Mouse (Mus musculus): ENCODE measurements around the gene Rer1. TPM values are rescaled to one million over a fixed set of nuclear protein-coding genes. Genes with fewer than 3 reads are reported as not detected.

Gene Rer1
- total and polyA plus RNA-seq, 2 experiments from 2014 or later, result 116 to 126 TPM

- TF ChIP-seq EP300 (IDR thresholded peaks at IDR 0.05; ENCODE audit: low read depth) (no peak), CTCF (IDR thresholded peaks at IDR 0.05; ENCODE audit: low read depth) (no peak)
- H3K9ac ChIP-seq (replicated peaks; ENCODE audit: low read depth, low read length), result no peak overlapping the region
- H3K9me3 ChIP-seq (replicated peaks; ENCODE audit: control insufficient read depth, low read length), result no peaks in the 10 kb centered on the region
- WGBS, result 63% methylated on average over 5 of the region's 5 CpGs
- no peaks in the 10 kb centered on the region for H3K36me3 ChIP-seq (replicated peaks; ENCODE audit: control insufficient read depth, insufficient read depth, low read length)
- ATAC-seq (ENCODE audit: insufficient read depth, low read depth), result no peak
- peaks cover 11% of the 10 kb centered on the region for H3K4me1 ChIP-seq (ENCODE audit: control insufficient read depth, insufficient read depth)
- no peaks in the 10 kb centered on the region for H3K27me3 ChIP-seq (ENCODE audit: control insufficient read depth, insufficient read depth, low read length)
- H3K27ac ChIP-seq (ENCODE audit: low read depth), result no peak overlapping the region
- H3K4me3 ChIP-seq (ENCODE audit: low read depth, low read length), result no peak overlapping the region
- no peak for DNase-seq (ENCODE audit: low spot score)
- H3K4me2 ChIP-seq (ENCODE audit: low read depth, low read length), result no peak overlapping the region
These were observed 34.4 kb upstream of the Rer1 start for GRCm38 (mm10) chr4:155120583-155120982.

GRCm38 (mm10) chr4:155120038-155120437, 33.9 kb upstream of the Rer1 start:
- Histone ChIP-seq H3K27me3 (ENCODE audit: control insufficient read depth, insufficient read depth, low read length) (no peaks in the 10 kb centered on the region), H3K27ac (ENCODE audit: low read depth) (no peak overlapping the region), H3K4me1 (ENCODE audit: control insufficient read depth, insufficient read depth) (peaks cover 11% of the 10 kb centered on the region), H3K9me3 (replicated peaks; ENCODE audit: control insufficient read depth, low read length) (no peaks in the 10 kb centered on the region), H3K9ac (replicated peaks; ENCODE audit: low read depth, low read length) (no peak overlapping the region), H3K4me2 (ENCODE audit: low read depth, low read length) (no peak overlapping the region), H3K36me3 (replicated peaks; ENCODE audit: control insufficient read depth, insufficient read depth, low read length) (no peaks in the 10 kb centered on the region), H3K4me3 (ENCODE audit: low read depth, low read length) (no peak overlapping the region)
- no peak for ATAC-seq (ENCODE audit: insufficient read depth, low read depth)
- DNase-seq (ENCODE audit: low spot score), result no peak
- TF ChIP-seq CTCF (IDR thresholded peaks at IDR 0.05; ENCODE audit: low read depth) (no peak), EP300 (IDR thresholded peaks at IDR 0.05; ENCODE audit: low read depth) (no peak)
- WGBS, result 82% methylated on average over 7 of the region's 7 CpGs

- ATAC-seq (ENCODE audit: insufficient read depth, low read depth), result no peak
- Histone ChIP-seq H3K4me2 (ENCODE audit: low read depth, low read length) (no peak overlapping the region), H3K4me1 (ENCODE audit: control insufficient read depth, insufficient read depth) (peaks cover 11% of the 10 kb centered on the region), H3K27me3 (ENCODE audit: control insufficient read depth, insufficient read depth, low read length) (no peaks in the 10 kb centered on the region), H3K27ac (ENCODE audit: low read depth) (no peak overlapping the region), H3K9me3 (replicated peaks; ENCODE audit: control insufficient read depth, low read length) (no peaks in the 10 kb centered on the region), H3K36me3 (replicated peaks; ENCODE audit: control insufficient read depth, insufficient read depth, low read length) (no peaks in the 10 kb centered on the region), H3K4me3 (ENCODE audit: low read depth, low read length) (no peak overlapping the region), H3K9ac (replicated peaks; ENCODE audit: low read depth, low read length) (no peak overlapping the region)
- WGBS, result 95% methylated on average over 10 of the region's 10 CpGs
- DNase-seq (ENCODE audit: low spot score), result no peak
- TF ChIP-seq EP300 (IDR thresholded peaks at IDR 0.05; ENCODE audit: low read depth) (no peak), CTCF (IDR thresholded peaks at IDR 0.05; ENCODE audit: low read depth) (no peak)
These were observed 32.1 kb upstream of the Rer1 start for GRCm38 (mm10) chr4:155118278-155118677.

- Histone ChIP-seq H3K9me3 (replicated peaks; ENCODE audit: control insufficient read depth, low read length) (no peaks in the 10 kb centered on the region), H3K27ac (ENCODE audit: low read depth) (no peak overlapping the region), H3K27me3 (ENCODE audit: control insufficient read depth, insufficient read depth, low read length) (no peaks in the 10 kb centered on the region), H3K36me3 (replicated peaks; ENCODE audit: control insufficient read depth, insufficient read depth, low read length) (no peaks in the 10 kb centered on the region), H3K9ac (replicated peaks; ENCODE audit: low read depth, low read length) (no peak overlapping the region), H3K4me3 (ENCODE audit: low read depth, low read length) (no peak overlapping the region), H3K4me2 (ENCODE audit: low read depth, low read length) (no peak overlapping the region), H3K4me1 (ENCODE audit: control insufficient read depth, insufficient read depth) (peaks cover 5% of the 10 kb centered on the region)
- ATAC-seq (ENCODE audit: insufficient read depth, low read depth), result no peak
- no peak for DNase-seq (ENCODE audit: low spot score)
- TF ChIP-seq EP300 (IDR thresholded peaks at IDR 0.05; ENCODE audit: low read depth) (no peak), CTCF (IDR thresholded peaks at IDR 0.05; ENCODE audit: low read depth) (no peak)
- WGBS, result 75% methylated on average over 6 of the region's 6 CpGs
These were observed 31.3 kb upstream of the Rer1 start for GRCm38 (mm10) chr4:155117396-155117978.

GRCm38 (mm10) chr4:155116607-155117006, 30.4 kb upstream of the Rer1 start:
- WGBS, result 66% methylated on average over 4 of the region's 4 CpGs
- DNase-seq (ENCODE audit: low spot score), result no peak

More at GRCm38 (mm10) chr4:155116607-155117006, 30.4 kb upstream of the Rer1 start:
- Histone ChIP-seq H3K4me2 (ENCODE audit: low read depth, low read length) (no peak overlapping the region), H3K4me3 (ENCODE audit: low read depth, low read length) (no peak overlapping the region), H3K36me3 (replicated peaks; ENCODE audit: control insufficient read depth, insufficient read depth, low read length) (no peaks in the 10 kb centered on the region), H3K9ac (replicated peaks; ENCODE audit: low read depth, low read length) (no peak overlapping the region), H3K4me1 (ENCODE audit: control insufficient read depth, insufficient read depth) (no peaks in the 10 kb centered on the region), H3K27me3 (ENCODE audit: control insufficient read depth, insufficient read depth, low read length) (no peaks in the 10 kb centered on the region), H3K9me3 (replicated peaks; ENCODE audit: control insufficient read depth, low read length) (no peaks in the 10 kb centered on the region), H3K27ac (ENCODE audit: low read depth) (no peak overlapping the region)
- ATAC-seq (ENCODE audit: insufficient read depth, low read depth), result no peak
- no peak for TF ChIP-seq EP300 (IDR thresholded peaks at IDR 0.05; ENCODE audit: low read depth)
- TF ChIP-seq CTCF (IDR thresholded peaks at IDR 0.05; ENCODE audit: low read depth), result no peak

All from heart, postnatal 0 days (tissue).